In genomic region chr12:8939490-8939889, GRCm38 (mm10) we compare ENCODE assay signal across 43 mouse cellular contexts. TPM values are rescaled to one million over a fixed set of nuclear protein-coding genes. Genes with fewer than 3 reads are reported as not detected.
"Had no signal": no experiment of that assay in that cellular context is flagged by ENCODE, and none has a peak within 500 bp of the region (broad histone marks: within the 10 kb centered on the region; RNA-seq: fewer than 3 reads in every experiment).

No protein-coding gene starts in this region.

- H3K9me3 ChIP-seq: heart, embryonic 10.5 days; heart, embryonic 12.5 days; heart, embryonic 13.5 days; heart, embryonic 15.5 days; hindbrain, embryonic 10.5 days; hindbrain, embryonic 12.5 days; hindbrain, embryonic 13.5 days; hindbrain, embryonic 15.5 days; intestine, embryonic 15.5 days; kidney, embryonic 15.5 days had no signal

- H3K27ac ChIP-seq: heart, embryonic 10.5 days; heart, embryonic 13.5 days; heart, embryonic 15.5 days; hindbrain, embryonic 10.5 days; hindbrain, embryonic 12.5 days; hindbrain, embryonic 13.5 days; hindbrain, embryonic 14.5 days; hindbrain, embryonic 15.5 days; hindbrain, postnatal 0 days; intestine, embryonic 15.5 days; kidney, embryonic 15.5 days; kidney, postnatal 0 days; layer of hippocampus, adult 2 months had no signal

- DNase-seq: heart, postnatal 10 days; heart, postnatal 14 days; heart, postnatal 36 days; heart, postnatal 4 days; kidney, adult 11 months; kidney, adult 18-20 months; kidney, adult 2 months; kidney, adult 8-10 months; kidney, adult 9 months; kidney, postnatal 10 days; kidney, postnatal 14 days; kidney, postnatal 25 days; kidney, postnatal 36 days; kidney, postnatal 4 days; layer of hippocampus, adult 9-11 months; layer of hippocampus, postnatal 36 days had no signal

- H3K27me3 ChIP-seq: heart, embryonic 12.5 days; heart, embryonic 13.5 days; heart, embryonic 15.5 days; hindbrain, embryonic 12.5 days; hindbrain, embryonic 13.5 days; hindbrain, embryonic 15.5 days; intestine, embryonic 15.5 days; kidney, embryonic 15.5 days had no signal

- H3K4me1 ChIP-seq: hindbrain, embryonic 10.5 days; hindbrain, embryonic 12.5 days; hindbrain, embryonic 13.5 days; hindbrain, embryonic 15.5 days; intestine, embryonic 15.5 days had no signal

- H3K4me2 ChIP-seq: heart, embryonic 11.5 days; heart, embryonic 12.5 days; heart, embryonic 13.5 days; heart, embryonic 15.5 days; hindbrain, embryonic 12.5 days; hindbrain, embryonic 13.5 days; hindbrain, embryonic 14.5 days; hindbrain, embryonic 15.5 days; intestine, embryonic 15.5 days; kidney, embryonic 15.5 days had no signal

- H3K4me3 ChIP-seq: heart, embryonic 10.5 days; heart, embryonic 12.5 days; heart, embryonic 13.5 days; heart, embryonic 15.5 days; hindbrain, embryonic 10.5 days; hindbrain, embryonic 12.5 days; hindbrain, embryonic 13.5 days; hindbrain, embryonic 15.5 days; intestine, embryonic 15.5 days; kidney, embryonic 15.5 days; layer of hippocampus, adult 2 months had no signal

- ATAC-seq: hindbrain, embryonic 16.5 days; hindbrain, postnatal 0 days; inflammation-experienced regulatory T-cells, adult 6 months; intestine, embryonic 15.5 days; intestine, embryonic 16.5 days; intestine, postnatal 0 days had no signal

- H3K9ac ChIP-seq: heart, embryonic 12.5 days; heart, embryonic 13.5 days; heart, embryonic 15.5 days; hindbrain, embryonic 12.5 days; hindbrain, embryonic 13.5 days; hindbrain, embryonic 14.5 days; hindbrain, embryonic 15.5 days; intestine, embryonic 15.5 days; kidney, embryonic 15.5 days had no signal

RNA-seq across cellular contexts. Expression of gene Matn3, which starts 8.2 kb away (rescaled TPM):
- total RNA-seq: heart, adult 8-10 months; heart, postnatal 14 days; heart, postnatal 25 days; heart, postnatal 36 days; hematopoietic stem cell, adult 5-6 weeks; layer of hippocampus, adult 18-20 months; layer of hippocampus, adult 2 months; layer of hippocampus, postnatal 14 days; layer of hippocampus, postnatal 25 days; layer of hippocampus, postnatal 36 days had no signal
- polyA plus RNA-seq: heart, embryonic 14.5 days; inflammation-experienced regulatory T-cells, adult 6 months; intestine, postnatal 0 days; kidney, adult 2 months; large intestine, adult 2 months had no signal
